Mouse (Mus musculus) midbrain, embryonic 11.5 days (tissue): ENCODE measurements around the gene Col2a1. TPM values are rescaled to one million over a fixed set of nuclear protein-coding genes. Genes with fewer than 3 reads are reported as not detected.

ENCODE experiments used
- ATAC-seq: fragments of 200-750 bp; cut with Nextera tagmentation; 2 replicates; pipeline ENCODE4 v1.8.0; 2017; ENCODE audit warnings: moderate TSS enrichment, moderate library complexity; ENCODE audit not compliant: low FRiP score
- DNase-seq: peaks from one replicate; pipeline ENCODE4 v3.0.0; 2015; ENCODE audit warnings: low spot score; ENCODE audit errors: missing footprints
- H3K27ac ChIP-seq: fragments of 300-500 bp; sonication (generic); 2 replicates; pipeline ENCODE4 v1.5.1; 2014; ENCODE audit warnings: low read depth, low read length
- H3K27me3 ChIP-seq: fragments of 300-500 bp; sonication (generic); 2 replicates; pipeline ENCODE4 v1.6.1; 2014; ENCODE audit warnings: mild to moderate bottlenecking, low read length, moderate library complexity, mixed read lengths; ENCODE audit not compliant: control insufficient read depth, insufficient read depth
- H3K36me3 ChIP-seq: fragments of 300-500 bp; sonication (generic); 2 replicates; pipeline ENCODE4 v1.6.1; 2014; ENCODE audit warnings: mild to moderate bottlenecking, low read length, moderate library complexity, mixed read lengths; ENCODE audit not compliant: control insufficient read depth, insufficient read depth
- H3K4me1 ChIP-seq: fragments of 300-500 bp; sonication (generic); 2 replicates; pipeline ENCODE4 v1.6.1; 2014; ENCODE audit warnings: low read length; ENCODE audit not compliant: control insufficient read depth, insufficient read depth
- H3K4me2 ChIP-seq: fragments of 300-500 bp; sonication (generic); 2 replicates; pipeline ENCODE4 v1.6.1; 2014; ENCODE audit warnings: mild to moderate bottlenecking, moderate library complexity
- H3K4me3 ChIP-seq: fragments of 300-500 bp; sonication (generic); 2 replicates; pipeline ENCODE4 v1.5.1; 2014; ENCODE audit warnings: low read depth, low read length
- H3K9ac ChIP-seq: fragments of 300-500 bp; sonication (generic); 2 replicates; pipeline ENCODE4 v1.6.1; 2014; ENCODE audit warnings: low read length
- H3K9me3 ChIP-seq: fragments of 300-500 bp; sonication (generic); 2 replicates; pipeline ENCODE4 v1.6.1; 2016; ENCODE audit warnings: low read length; ENCODE audit not compliant: control insufficient read depth
- WGBS: fragments of 180-500 bp; shearing (Covaris S2); extraction: QIAGEN DNeasy Blood & Tissue Kit; methylation state at CpG from one replicate; pipeline ENCODE4 v1.1.7; 2014; 5-methylcytosine and 5-hydroxymethylcytosine counted together
- polyA plus RNA-seq: library from polyadenylated mRNA; unstranded; fragments of >200 nt; fragmentation: Nextera tagmentation; extraction: Ambion mirVana; gene quantifications from 2 replicates; pipeline ENCODE4 v1.2.1, GENCODE M21; 2014

Gene Col2a1
- polyA plus RNA-seq, 1 experiment from 2014 or later = 94.6 TPM

- 29% methylated on average over 4 of the region's 4 CpGs for WGBS
Measured at GRCm38 (mm10) chr15:97955742-97956141, 48.8 kb downstream of the Col2a1 start.

GRCm38 (mm10) chr15:97955286-97955685 lies 49.2 kb downstream of the Col2a1 start:
- no peak for DNase-seq
- Histone ChIP-seq H3K27me3 (no peaks in the 10 kb centered on the region), H3K4me1 (peaks cover 6% of the 10 kb centered on the region), H3K4me2 (no peak overlapping the region), H3K9ac (peak overlapping the region; percentile 33; the same call in 1 of the 2 replicates), H3K36me3 (no peaks in the 10 kb centered on the region), H3K9me3 (no peaks in the 10 kb centered on the region), H3K27ac (no peak overlapping the region), H3K4me3 (no peak overlapping the region)
- ATAC-seq = 0 out of 2 replicates have a peak, but pooled peaks have one; percentile 16
- WGBS = 72% methylated on average over 1 of the region's 1 CpGs

More at GRCm38 (mm10) chr15:97955742-97956141, 48.8 kb downstream of the Col2a1 start:
- Histone ChIP-seq H3K27me3 (no peaks in the 10 kb centered on the region), H3K36me3 (no peaks in the 10 kb centered on the region), H3K27ac (no peak overlapping the region), H3K4me3 (no peak overlapping the region), H3K4me2 (no peak overlapping the region), H3K9ac (no peak overlapping the region), H3K9me3 (no peaks in the 10 kb centered on the region), H3K4me1 (peaks cover 6% of the 10 kb centered on the region)
- peak; percentile 76 for DNase-seq
- no peak for ATAC-seq

- no peak overlapping the region for H3K4me2 ChIP-seq
- no peaks in the 10 kb centered on the region for H3K36me3 ChIP-seq
- H3K27me3 ChIP-seq = no peaks in the 10 kb centered on the region
- no peak for ATAC-seq
- DNase-seq = no peak
- H3K4me3 ChIP-seq = no peak overlapping the region
- no peak overlapping the region for H3K27ac ChIP-seq
- H3K9me3 ChIP-seq = no peaks in the 10 kb centered on the region
- H3K9ac ChIP-seq = no peak overlapping the region
- 80% methylated on average over 8 of the region's 8 CpGs for WGBS
- H3K4me1 ChIP-seq = peaks cover 6% of the 10 kb centered on the region
Measured at GRCm38 (mm10) chr15:97954671-97955070, 49.8 kb downstream of the Col2a1 start.

- 74% methylated on average over 4 of the region's 4 CpGs for WGBS
- no peaks in the 10 kb centered on the region for H3K36me3 ChIP-seq
- no peaks in the 10 kb centered on the region for H3K9me3 ChIP-seq
- ATAC-seq = peak; percentile 47; the same call in 1 of the 2 replicates
- peaks cover 10% of the 10 kb centered on the region for H3K4me1 ChIP-seq
- H3K27me3 ChIP-seq = no peaks in the 10 kb centered on the region
- no peak overlapping the region for H3K4me2 ChIP-seq
- H3K27ac ChIP-seq = no peak overlapping the region
- no peak overlapping the region for H3K4me3 ChIP-seq
- H3K9ac ChIP-seq = no peak overlapping the region
- DNase-seq = no peak
Measured at GRCm38 (mm10) chr15:97952889-97953189, 51.7 kb downstream of the Col2a1 start.

GRCm38 (mm10) chr15:97952137-97952888 lies 52.2 kb downstream of the Col2a1 start:
- no peak overlapping the region for H3K27ac ChIP-seq
- no peak overlapping the region for H3K4me2 ChIP-seq
- H3K9me3 ChIP-seq = no peaks in the 10 kb centered on the region
- no peak overlapping the region for H3K4me3 ChIP-seq
- H3K36me3 ChIP-seq = no peaks in the 10 kb centered on the region
- DNase-seq (peak; percentile 97), ATAC-seq (peak; percentile 72)
- H3K4me1 ChIP-seq = peaks cover 10% of the 10 kb centered on the region
- H3K9ac ChIP-seq = no peak overlapping the region
- WGBS = 13% methylated on average over 16 of the region's 16 CpGs
- H3K27me3 ChIP-seq = no peaks in the 10 kb centered on the region

- no peaks in the 10 kb centered on the region for H3K9me3 ChIP-seq
- ATAC-seq (no peak), DNase-seq (no peak)
- H3K4me2 ChIP-seq = no peak overlapping the region
- no peak overlapping the region for H3K9ac ChIP-seq
- no peak overlapping the region for H3K27ac ChIP-seq
- H3K4me1 ChIP-seq = peaks cover 8% of the 10 kb centered on the region
- no peaks in the 10 kb centered on the region for H3K36me3 ChIP-seq
- 85% methylated on average over 7 of the region's 7 CpGs for WGBS
- no peaks in the 10 kb centered on the region for H3K27me3 ChIP-seq
- no peak overlapping the region for H3K4me3 ChIP-seq
Measured at GRCm38 (mm10) chr15:97950240-97950639, 54.3 kb downstream of the Col2a1 start.

- WGBS = 72% methylated on average over 3 of the region's 3 CpGs
- no peak for DNase-seq
- Histone ChIP-seq H3K9ac (no peak overlapping the region), H3K36me3 (no peaks in the 10 kb centered on the region), H3K4me1 (peaks cover 6% of the 10 kb centered on the region), H3K27me3 (no peaks in the 10 kb centered on the region), H3K9me3 (no peaks in the 10 kb centered on the region), H3K27ac (no peak overlapping the region), H3K4me2 (no peak overlapping the region), H3K4me3 (no peak overlapping the region)
- ATAC-seq = no peak
Measured at GRCm38 (mm10) chr15:97949706-97950105, 54.8 kb downstream of the Col2a1 start.

GRCm38 (mm10) chr15:97948720-97949119 lies 55.8 kb downstream of the Col2a1 start:
- H3K27me3 ChIP-seq = no peaks in the 10 kb centered on the region
- WGBS = 28% methylated on average over 7 of the region's 7 CpGs
- no peak overlapping the region for H3K27ac ChIP-seq
- no peaks in the 10 kb centered on the region for H3K9me3 ChIP-seq
- peaks cover 6% of the 10 kb centered on the region for H3K4me1 ChIP-seq
- no peak overlapping the region for H3K4me3 ChIP-seq
- H3K36me3 ChIP-seq = no peaks in the 10 kb centered on the region
- H3K9ac ChIP-seq = no peak overlapping the region
- no peak overlapping the region for H3K4me2 ChIP-seq
- DNase-seq (peak; percentile 83), ATAC-seq (no peak)

GRCm38 (mm10) chr15:97945656-97946315 lies 58.7 kb downstream of the Col2a1 start:
- Histone ChIP-seq H3K27ac (no peak overlapping the region), H3K27me3 (no peaks in the 10 kb centered on the region), H3K36me3 (no peaks in the 10 kb centered on the region), H3K9me3 (no peaks in the 10 kb centered on the region), H3K4me2 (no peak overlapping the region), H3K9ac (no peak overlapping the region), H3K4me1 (peaks cover 4% of the 10 kb centered on the region; the same call in 1 of the 2 replicates), H3K4me3 (no peak overlapping the region)
- ATAC-seq (no peak), DNase-seq (peak; percentile 45)
- 88% methylated on average over 9 of the region's 11 CpGs for WGBS
